Mouse (Mus musculus) embryonic fibroblast, embryonic 13.5 days (primary cell): Measurements from ENCODE around the gene Tuba3a.
"Not testable (repeated sequence)": the region's sequence is repeated elsewhere in the genome, so short reads cannot be mapped to it uniquely, and the experiment has no call there.

Experiments used
- CTCF ChIP-seq: IDR thresholded peaks from 2 replicates; pipeline ENCODE4 v1.5.1; 2011; ENCODE audit warnings: mild to moderate bottlenecking, control low read depth, low read length, moderate library complexity, borderline replicate concordance; ENCODE audit not compliant: insufficient read depth
- POLR2A ChIP-seq: IDR thresholded peaks from 2 replicates; pipeline ENCODE4 v1.6.1; 2011; ENCODE audit warnings: low read depth, mild to moderate bottlenecking, control low read depth, low read length, moderate library complexity

DNA sequence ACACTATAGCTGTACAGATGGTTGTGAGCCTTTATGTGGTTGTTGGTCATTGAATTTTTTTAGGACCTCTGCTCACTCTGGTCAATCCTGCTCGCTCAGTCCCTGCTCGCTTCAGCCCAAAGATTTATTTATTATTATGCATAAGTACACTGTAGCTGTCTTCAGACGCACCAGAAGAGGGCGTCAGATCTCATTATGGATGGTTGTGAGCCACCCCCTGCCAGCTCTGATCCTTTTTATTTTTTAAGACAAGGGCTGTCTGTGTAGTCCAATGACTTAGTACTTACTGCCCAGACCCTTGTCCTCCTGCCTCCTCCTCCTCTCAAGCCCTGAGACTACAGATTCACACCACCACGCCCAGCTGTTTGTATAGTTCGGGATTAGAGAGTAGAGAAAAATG lies 19.2 kb downstream of the Tuba3a start:
- not testable (repeated sequence) for TF ChIP-seq CTCF, POLR2A
